Mouse (Mus musculus): ENCODE data around the gene Gm43552.
"Not testable (repeated sequence)": the region's sequence is repeated elsewhere in the genome, so short reads cannot be mapped to it uniquely, and the experiment has no call there.

Gm43552 gene

GRCm38 (mm10) chr5:65492716-65493531 is at the start of gene Gm43552:
Gene Gm43552, minus strand, starts transcription at chr5:65492833.
- peak; percentile 90 for DNase-seq (ENCODE audit: low read depth, low spot score)

- DNase-seq (ENCODE audit: low read depth, low spot score): no peak
These were observed 49.3 kb upstream of the Gm43552 start for GRCm38 (mm10) chr5:65541889-65542288.

GRCm38 (mm10) chr5:65539786-65540185 is 47.2 kb upstream of the Gm43552 start:
- no peak for DNase-seq (ENCODE audit: low read depth, low spot score)

- DNase-seq (ENCODE audit: low read depth, low spot score): no peak
These were observed 46.2 kb upstream of the Gm43552 start for GRCm38 (mm10) chr5:65538829-65539228.

DNA sequence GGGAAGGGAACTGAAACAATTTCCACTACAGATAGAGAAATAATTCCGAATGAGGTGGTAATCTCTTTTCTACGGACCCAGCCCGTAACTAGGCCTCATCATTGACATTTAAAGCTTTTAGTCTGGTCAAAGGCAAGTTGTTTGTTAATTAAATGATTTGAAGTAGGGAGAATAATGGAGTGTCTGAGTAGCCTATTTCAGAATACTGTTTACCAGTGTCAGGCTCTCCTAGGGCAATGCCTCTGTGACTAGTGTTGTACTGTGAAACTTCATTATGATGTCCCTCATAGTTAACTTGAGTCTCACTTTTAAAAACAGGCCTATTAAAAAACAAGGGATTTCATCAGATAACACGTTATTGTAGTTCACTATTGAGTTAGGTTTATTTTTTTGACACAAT is 45.5 kb upstream of the Gm43552 start:
- DNase-seq (ENCODE audit: low read depth, low spot score): no peak

- DNase-seq (ENCODE audit: low read depth, low spot score): peak; percentile 80
These were observed 44.9 kb upstream of the Gm43552 start for GRCm38 (mm10) chr5:65537420-65538071.

DNA sequence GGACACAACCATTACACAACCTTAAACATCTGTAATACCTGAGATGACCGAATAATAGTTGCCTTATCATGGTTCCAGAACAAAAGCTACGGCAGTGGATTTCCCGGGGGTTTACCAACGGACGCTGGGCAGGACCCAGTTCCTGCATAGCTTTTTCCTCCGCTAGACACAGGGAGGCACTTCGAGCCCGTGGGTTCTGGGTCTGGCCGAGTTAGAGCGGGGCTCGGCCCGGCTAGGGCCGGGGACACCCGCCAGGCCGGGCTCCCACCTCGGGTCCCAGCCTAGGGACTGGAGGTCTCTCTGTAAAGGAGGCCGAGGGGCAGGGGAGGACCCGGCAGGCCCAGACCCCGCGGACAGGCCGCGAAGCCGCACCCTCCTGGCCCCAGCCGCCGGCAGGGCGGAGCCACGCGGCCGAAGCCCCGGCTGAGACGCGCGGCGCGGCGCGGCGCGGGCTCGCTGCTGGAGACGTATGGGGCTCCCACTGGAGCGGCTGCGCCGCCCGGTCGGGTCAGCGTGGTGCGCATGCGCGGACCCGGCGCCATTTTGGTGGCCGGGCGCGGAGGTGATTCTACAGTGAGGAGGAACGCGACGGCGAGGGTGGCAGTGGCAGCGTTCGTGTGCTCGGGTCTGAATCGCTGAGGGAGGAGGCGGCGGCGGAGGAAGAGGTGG is 44.3 kb upstream of the Gm43552 start, which contains the start of the genes Smim14 and Ube2k:
Gene Smim14, minus strand, starts transcription at position 434 of the 669 bp plus-strand sequence.
Gene Ube2k, plus strand, starts transcription at position 483 of the 669 bp plus-strand sequence.
- DNase-seq (ENCODE audit: low read depth, low spot score): peak; percentile 94

- DNase-seq (ENCODE audit: low read depth, low spot score): not testable (repeated sequence)
These were observed 43.4 kb upstream of the Gm43552 start for GRCm38 (mm10) chr5:65536068-65536465.

- peak; percentile 43 for DNase-seq (ENCODE audit: low read depth, low spot score)
These were observed 42.9 kb upstream of the Gm43552 start for GRCm38 (mm10) chr5:65535457-65536067.

- DNase-seq (ENCODE audit: low read depth, low spot score): no peak
These were observed 41.9 kb upstream of the Gm43552 start for GRCm38 (mm10) chr5:65534496-65534895.

GRCm38 (mm10) chr5:65531283-65531682 is 38.6 kb upstream of the Gm43552 start:
- DNase-seq (ENCODE audit: low read depth, low spot score): no peak

DNA sequence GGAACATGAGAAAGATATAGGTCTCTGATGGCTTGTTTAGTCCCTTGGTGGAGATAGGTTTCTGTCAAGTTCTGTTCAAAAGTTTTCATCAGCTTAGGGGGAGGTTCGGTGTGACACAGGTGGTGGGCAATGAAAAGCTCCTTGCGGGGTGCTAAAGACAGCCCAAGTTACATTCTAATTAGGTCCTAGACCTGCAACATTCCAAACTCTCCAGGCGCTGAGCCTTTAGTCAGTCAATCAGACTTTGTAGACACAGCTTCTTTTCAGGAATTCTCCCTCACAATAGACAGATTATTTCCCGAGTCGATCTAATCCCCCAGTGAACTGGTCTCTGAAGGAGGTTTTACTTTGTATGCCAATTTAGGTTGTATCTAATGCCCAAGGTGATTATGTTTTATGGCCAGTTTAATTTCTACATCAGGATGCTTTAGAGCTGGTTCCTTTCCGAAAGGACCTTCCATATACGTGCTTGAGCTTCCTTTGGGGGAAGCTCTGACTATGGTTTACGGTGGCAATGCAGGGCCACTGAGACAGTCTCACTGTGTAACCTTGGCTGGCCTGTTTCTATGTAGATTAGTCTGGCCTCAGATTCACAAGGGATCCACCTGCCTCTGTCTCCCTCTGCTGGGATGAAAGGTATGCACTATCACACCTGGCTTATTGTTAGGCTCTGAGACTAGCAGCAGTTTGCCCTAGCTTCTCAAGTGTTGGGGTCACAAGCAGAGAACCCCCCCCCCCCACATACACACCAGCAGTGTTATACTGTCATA is 33.2 kb upstream of the Gm43552 start:
- no peak for DNase-seq (ENCODE audit: low read depth, low spot score)

DNA sequence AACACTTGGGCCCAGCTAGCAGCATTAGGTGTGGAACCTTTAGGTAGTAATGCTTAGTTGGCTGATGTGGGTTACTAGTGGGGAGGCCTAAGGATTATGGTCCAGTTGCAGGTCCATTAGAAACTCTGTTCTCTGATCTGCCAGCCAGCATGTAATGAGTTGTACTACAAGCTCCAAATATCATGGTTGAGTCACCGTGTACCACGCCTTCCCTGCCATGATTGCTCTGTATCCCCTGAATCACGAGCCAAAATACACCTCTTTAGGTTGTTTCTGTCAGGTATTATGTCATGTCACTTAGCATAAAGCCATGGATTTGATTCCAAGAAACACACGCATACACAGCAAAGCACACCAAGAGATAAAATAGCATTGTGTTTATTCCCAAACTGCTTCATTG is 32.2 kb upstream of the Gm43552 start:
- DNase-seq (ENCODE audit: low read depth, low spot score): no peak

GRCm38 (mm10) chr5:65521803-65522202 is 29.2 kb upstream of the Gm43552 start:
- no peak for DNase-seq (ENCODE audit: low read depth, low spot score)

- DNase-seq (ENCODE audit: low read depth, low spot score): no peak
These were observed 22.1 kb upstream of the Gm43552 start for GRCm38 (mm10) chr5:65514635-65515278.

GRCm38 (mm10) chr5:65513506-65513905 is 20.9 kb upstream of the Gm43552 start:
- no peak for DNase-seq (ENCODE audit: low read depth, low spot score)

- no peak for DNase-seq (ENCODE audit: low read depth, low spot score)
These were observed 15.8 kb upstream of the Gm43552 start for GRCm38 (mm10) chr5:65508395-65508794.

GRCm38 (mm10) chr5:65505786-65506185 is 13.2 kb upstream of the Gm43552 start:
- DNase-seq (ENCODE audit: low read depth, low spot score): peak; percentile 34

GRCm38 (mm10) chr5:65501407-65501806 is 8.8 kb upstream of the Gm43552 start:
- no peak for DNase-seq (ENCODE audit: low read depth, low spot score)

DNA sequence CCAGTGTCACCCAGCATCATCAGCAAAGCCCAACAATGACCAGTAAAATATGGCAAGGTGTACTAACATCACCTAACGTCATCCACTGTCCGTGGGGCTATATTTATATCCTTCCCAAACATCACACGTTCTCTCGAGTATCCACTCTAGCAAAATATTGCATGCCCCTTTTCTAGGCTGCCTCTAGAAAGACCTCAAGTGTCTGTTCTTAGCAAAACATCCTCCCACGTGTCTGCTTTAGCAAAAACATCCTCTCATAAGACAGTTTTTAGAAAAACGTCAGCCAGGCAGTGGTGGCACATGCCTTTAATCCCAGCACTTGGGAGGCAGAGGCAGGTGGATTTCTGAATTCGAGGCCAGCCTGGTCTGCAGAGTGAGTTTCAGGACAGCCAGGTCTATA is 7.6 kb upstream of the Gm43552 start:
- no peak for DNase-seq (ENCODE audit: low read depth, low spot score)
